Mouse (Mus musculus) spleen, adult 10 weeks (tissue): ENCODE measurements around the gene Gm8212. TPM values are rescaled to one million over a fixed set of nuclear protein-coding genes. Genes with fewer than 3 reads are reported as not detected.

Source experiments
- polyA plus RNA-seq: library from polyadenylated mRNA; stranded (reverse); fragments of 350-450 nt; fragmentation: Illumina TruSeq; extraction: RNeasy Lipid Tissue Mini Kit (QIAGEN cat#74804); gene quantifications from one replicate; pipeline ENCODE4 v1.2.3, GENCODE M21; 2015; ENCODE audit warnings: low replicate concordance; ENCODE audit not compliant: insufficient read depth

The Gm8212 gene
- not detected for polyA plus RNA-seq

DNA sequence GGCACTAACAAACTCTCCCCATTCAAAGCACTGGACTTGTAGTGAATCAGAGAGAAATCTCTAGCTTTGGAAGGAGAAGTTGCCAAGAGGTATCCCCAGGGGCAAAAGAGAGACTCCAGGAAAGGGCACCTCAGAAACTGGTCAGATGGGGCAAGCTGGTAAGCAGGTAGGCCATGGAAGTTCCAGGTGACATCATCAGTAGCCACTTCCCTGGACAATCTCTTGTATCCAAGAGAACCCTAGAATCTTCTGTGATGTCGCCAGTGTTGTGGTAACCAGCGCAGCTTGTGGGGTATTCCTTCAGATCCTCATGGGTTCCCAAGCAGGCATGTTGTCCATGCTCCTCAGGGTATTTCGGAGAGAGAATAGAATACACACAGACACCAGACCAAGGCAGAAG is at the start of gene Gm8212:
Gm8212 (plus strand) TSS at position 301 of the 400 bp plus-strand sequence.

DNA sequence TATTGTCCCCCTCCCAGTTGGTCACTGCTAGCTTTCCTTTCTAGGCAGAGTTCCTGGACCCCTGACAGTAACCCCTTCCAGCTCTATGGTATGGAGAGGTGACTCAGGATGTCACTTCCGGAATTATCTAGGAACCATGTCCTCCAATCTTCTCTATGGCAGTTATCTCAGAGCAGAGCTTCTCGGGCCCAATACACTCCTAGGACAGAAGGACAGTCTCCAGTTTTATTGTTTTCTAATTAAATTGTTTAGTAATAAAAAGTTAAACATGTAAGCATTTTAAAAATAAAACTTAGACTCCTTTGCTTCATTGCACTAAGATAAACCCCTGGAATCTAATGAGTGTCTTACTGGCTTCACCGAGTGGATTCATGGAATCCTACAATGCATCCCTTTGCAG is 15.7 kb downstream of the Gm8212 start, which contains the start of gene 4930503E14Rik:
4930503E14Rik (minus strand) TSS at position 101 of the 400 bp plus-strand sequence.

Other genes starting within 250 kb of the Gm8212 start
- not detected for gene Ang5, start 240.6 kb upstream of the Gm8212 start, polyA plus RNA-seq
- gene Ang6, start 195.4 kb upstream of the Gm8212 start, polyA plus RNA-seq, result not detected
- gene Ear2, start 95.0 kb upstream of the Gm8212 start, polyA plus RNA-seq, result 85.3 TPM
- not detected for gene Gm3327, start 73.8 kb upstream of the Gm8212 start, polyA plus RNA-seq
- not detected for gene 4930503E14Rik, start 15.6 kb downstream of the Gm8212 start, polyA plus RNA-seq
- not detected for gene Gm8220, start 87.9 kb downstream of the Gm8212 start, polyA plus RNA-seq
- not detected for gene Gm5930, start 140.9 kb downstream of the Gm8212 start, polyA plus RNA-seq
- gene Gm8229, start 167.7 kb downstream of the Gm8212 start, polyA plus RNA-seq, result not detected
- gene Gm3371, start 213.0 kb downstream of the Gm8212 start, polyA plus RNA-seq, result not detected
- gene Gm8232, start 236.0 kb downstream of the Gm8212 start, polyA plus RNA-seq, result not detected